In genomic region chr9:111621191-111621590, GRCm38 (mm10) we compare ENCODE assay signal across 24 mouse cellular contexts.
"Had no signal": no experiment of that assay in that cellular context is flagged by ENCODE, and none has a peak within 500 bp of the region (broad histone marks: within the 10 kb centered on the region; RNA-seq: fewer than 3 reads in every experiment).

No protein-coding gene starts in this region.

- H3K4me3 ChIP-seq: gastrocnemius, adult 2 months; heart, adult 2 months; heart, embryonic 12.5 days; hindbrain, embryonic 10.5 days; intestine, embryonic 15.5 days; layer of hippocampus, adult 2 months; left cerebral cortex, adult 2 months; limb, embryonic 10.5 days; limb, embryonic 12.5 days; liver, embryonic 13.5 days; liver, embryonic 15.5 days had no signal

- H3K4me1 ChIP-seq: hindbrain, embryonic 10.5 days; intestine, embryonic 15.5 days; limb, embryonic 10.5 days; limb, embryonic 12.5 days; liver, embryonic 13.5 days; liver, embryonic 15.5 days had no signal

- H3K36me3 ChIP-seq: heart, embryonic 12.5 days; hindbrain, embryonic 10.5 days; intestine, embryonic 15.5 days; limb, embryonic 10.5 days; limb, embryonic 12.5 days; liver, embryonic 13.5 days; liver, embryonic 15.5 days had no signal

- H3K9ac ChIP-seq: heart, embryonic 12.5 days; intestine, embryonic 15.5 days; limb, embryonic 12.5 days; liver, embryonic 13.5 days; liver, embryonic 15.5 days had no signal

- H3K9me3 ChIP-seq: heart, embryonic 12.5 days; hindbrain, embryonic 10.5 days; intestine, embryonic 15.5 days; limb, embryonic 10.5 days; limb, embryonic 12.5 days; liver, embryonic 15.5 days had no signal

- H3K27me3 ChIP-seq: heart, embryonic 12.5 days; intestine, embryonic 15.5 days; limb, embryonic 12.5 days; liver, embryonic 13.5 days; liver, embryonic 15.5 days had no signal

- H3K4me2 ChIP-seq: heart, embryonic 12.5 days; intestine, embryonic 15.5 days; limb, embryonic 12.5 days; liver, embryonic 11.5 days; liver, embryonic 13.5 days; liver, embryonic 15.5 days had no signal

- ATAC-seq: inflammation-experienced regulatory T-cells, adult 6 months; intestine, embryonic 15.5 days; intestine, postnatal 0 days had no signal

- H3K27ac ChIP-seq: gastrocnemius, adult 2 months; heart, adult 2 months; hindbrain, embryonic 10.5 days; intestine, embryonic 15.5 days; layer of hippocampus, adult 2 months; left cerebral cortex, adult 2 months; limb, embryonic 10.5 days; limb, embryonic 12.5 days; liver, embryonic 13.5 days; liver, embryonic 15.5 days had no signal

- DNase-seq: gastrocnemius, adult 2 months; gastrocnemius, postnatal 10 days; gastrocnemius, postnatal 25 days; heart, adult 2 months; heart, postnatal 10 days; heart, postnatal 4 days; kidney, adult 18-20 months; kidney, adult 8-10 months; kidney, postnatal 10 days; kidney, postnatal 25 days; kidney, postnatal 4 days; liver; liver, embryonic 13.5 days had no signal
